Mouse (Mus musculus) cerebral cortex, adult 2 months (tissue): ENCODE measurements around the gene Efcab2.

ENCODE experiments used
- WGBS: fragments of 180-500 bp; shearing (Covaris S2); methylation state at CpG from one replicate; pipeline ENCODE4 v1.1.7; 2018; 5-methylcytosine and 5-hydroxymethylcytosine counted together

The Efcab2 gene

DNA sequence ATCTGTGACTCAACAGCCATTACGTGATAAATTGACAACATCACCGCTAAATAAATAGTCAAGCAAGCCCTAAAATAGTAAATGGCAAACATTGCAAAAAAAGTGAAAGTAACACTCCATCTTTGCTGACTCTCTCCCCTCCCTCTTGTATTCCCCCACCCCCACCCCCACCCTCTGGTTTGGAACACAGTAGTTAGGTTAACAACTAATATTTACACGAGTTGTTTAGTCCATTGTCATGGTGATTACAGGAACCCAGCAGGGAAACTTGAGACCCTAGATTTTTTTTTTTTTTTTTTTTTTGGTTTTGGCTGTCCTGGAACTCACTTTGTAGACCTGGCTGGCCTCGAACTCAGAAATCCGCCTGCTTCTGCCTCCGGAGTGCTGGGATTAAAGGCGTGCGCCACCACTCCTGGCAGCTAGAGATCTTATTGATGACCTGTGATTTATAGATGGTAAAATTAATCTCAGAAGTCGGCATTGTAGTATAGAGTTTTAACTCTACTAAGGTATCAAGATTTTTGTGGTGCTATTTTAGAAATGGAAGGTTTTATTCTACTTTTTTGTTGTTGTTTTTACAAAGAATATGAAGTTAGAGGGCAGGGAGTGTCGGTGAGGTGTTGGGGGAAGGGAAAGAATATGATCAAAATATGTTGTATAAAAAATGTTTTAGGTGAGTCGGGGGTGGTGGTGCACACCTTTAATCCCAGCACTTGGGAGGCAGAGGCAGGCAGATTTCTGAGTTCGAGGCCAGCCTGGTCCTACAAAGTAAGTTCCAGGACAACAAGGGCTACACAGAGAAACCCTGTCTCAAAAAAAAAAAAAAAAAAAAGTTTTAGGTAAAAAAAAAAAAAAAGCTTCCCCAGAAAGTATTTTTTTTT, 1.1 kb downstream of the Efcab2 start:
- 58% methylated on average over 12 of the region's 12 CpGs for WGBS

DNA sequence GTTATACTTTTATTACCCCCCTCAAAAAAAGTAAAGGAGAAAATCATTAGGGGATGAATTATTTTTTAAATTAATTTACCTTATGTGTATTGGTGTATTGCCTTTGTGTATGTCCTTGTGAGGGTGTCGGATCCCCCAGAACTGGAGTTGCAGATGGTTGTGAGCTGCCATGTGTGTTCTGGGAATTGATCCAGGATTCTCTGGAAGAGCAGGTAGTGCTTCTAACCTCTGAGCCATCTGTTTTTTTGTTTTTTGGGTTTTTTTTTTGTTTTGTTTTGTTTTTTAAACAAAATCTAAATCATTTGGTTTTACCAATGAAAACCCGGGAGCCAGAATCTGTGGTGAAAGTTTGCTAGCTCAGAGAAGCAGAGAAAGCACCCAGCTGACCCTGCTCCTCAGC, 1.8 kb downstream of the Efcab2 start:
- WGBS: 54% methylated on average over 2 of the region's 2 CpGs

DNA sequence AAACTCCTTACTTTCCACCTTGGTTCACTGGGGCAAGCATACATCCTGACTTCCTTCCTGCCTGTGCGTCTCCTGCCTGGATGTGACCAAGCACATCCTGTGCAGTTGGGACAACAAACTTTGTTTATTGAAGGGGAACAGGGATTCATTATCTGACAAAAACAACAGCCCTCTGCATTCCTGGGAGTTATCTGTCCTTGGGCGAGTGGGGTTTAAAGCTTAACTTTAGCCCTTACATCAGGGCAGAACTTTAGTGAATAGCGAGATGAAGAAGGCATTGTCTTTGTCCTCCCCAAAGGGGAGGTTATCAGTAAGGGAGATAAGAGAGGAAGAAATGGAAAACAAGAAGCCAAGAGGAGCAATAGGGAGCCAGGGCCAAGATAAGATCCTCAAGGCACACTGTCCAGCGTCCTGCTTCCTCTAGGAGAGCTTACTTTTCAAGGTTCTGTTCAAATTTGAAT, 3.0 kb downstream of the Efcab2 start:
- 78% methylated on average over 4 of the region's 4 CpGs for WGBS

DNA sequence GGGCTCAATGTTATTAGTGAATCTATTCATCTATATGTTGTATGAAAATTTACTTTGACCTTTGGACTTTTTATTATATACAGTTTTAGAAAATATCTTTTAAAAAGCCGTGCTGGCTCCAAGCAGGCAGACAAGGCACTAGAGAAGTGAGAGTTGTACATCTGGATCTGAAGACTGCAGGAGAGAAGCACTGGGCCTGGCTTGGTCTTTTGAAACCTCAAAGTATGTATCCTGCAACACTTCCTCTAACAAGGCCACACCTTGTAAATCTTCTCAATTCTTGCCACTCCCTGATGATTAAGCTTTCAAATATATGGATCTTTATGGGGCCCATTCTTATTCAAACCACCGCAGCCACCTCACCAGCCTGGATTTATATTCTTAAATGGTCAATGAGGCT, 7.5 kb downstream of the Efcab2 start:
- WGBS: 96% methylated on average over 2 of the region's 2 CpGs

DNA sequence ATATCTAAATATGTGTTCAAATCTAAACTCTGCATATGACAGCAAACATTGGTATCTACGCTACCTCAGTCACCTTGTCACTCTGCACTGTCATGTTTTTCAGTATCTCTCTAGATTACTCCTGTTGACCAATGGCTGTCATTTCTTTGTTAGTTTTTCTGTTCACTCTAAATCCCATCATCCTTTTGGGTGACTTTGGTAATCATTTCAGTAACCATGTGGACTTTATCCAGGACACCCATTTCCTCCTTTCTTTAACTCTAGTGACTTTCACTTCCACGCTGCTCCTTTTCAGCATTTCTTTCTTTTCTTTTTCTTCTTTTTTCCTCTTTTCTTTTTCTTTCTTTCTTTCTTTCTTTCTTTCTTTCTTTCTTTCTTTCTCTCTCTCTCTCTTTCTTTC, 13.7 kb downstream of the Efcab2 start:
- 96% methylated on average over 2 of the region's 2 CpGs for WGBS

DNA sequence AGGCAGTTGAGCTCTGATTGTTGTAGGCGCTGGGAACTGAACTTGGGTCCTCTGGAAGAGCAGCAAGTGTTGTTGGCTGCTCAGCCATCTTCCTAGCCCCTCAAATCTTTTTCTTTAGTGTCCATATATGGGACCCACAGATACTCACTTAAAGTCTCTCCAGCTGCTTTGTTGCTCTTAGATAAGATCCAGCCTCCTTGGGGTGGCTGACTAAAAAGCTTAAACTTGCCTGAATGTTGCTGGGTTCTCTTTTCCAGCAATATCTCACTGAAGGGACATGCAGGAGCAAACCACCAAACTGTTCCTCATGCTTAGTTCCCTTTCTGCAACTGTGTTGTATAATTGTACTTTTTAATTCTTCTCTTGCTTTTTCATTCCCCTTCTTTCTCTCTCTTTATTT, 17.8 kb downstream of the Efcab2 start:
- WGBS: 96% methylated on average over 1 of the region's 1 CpGs

DNA sequence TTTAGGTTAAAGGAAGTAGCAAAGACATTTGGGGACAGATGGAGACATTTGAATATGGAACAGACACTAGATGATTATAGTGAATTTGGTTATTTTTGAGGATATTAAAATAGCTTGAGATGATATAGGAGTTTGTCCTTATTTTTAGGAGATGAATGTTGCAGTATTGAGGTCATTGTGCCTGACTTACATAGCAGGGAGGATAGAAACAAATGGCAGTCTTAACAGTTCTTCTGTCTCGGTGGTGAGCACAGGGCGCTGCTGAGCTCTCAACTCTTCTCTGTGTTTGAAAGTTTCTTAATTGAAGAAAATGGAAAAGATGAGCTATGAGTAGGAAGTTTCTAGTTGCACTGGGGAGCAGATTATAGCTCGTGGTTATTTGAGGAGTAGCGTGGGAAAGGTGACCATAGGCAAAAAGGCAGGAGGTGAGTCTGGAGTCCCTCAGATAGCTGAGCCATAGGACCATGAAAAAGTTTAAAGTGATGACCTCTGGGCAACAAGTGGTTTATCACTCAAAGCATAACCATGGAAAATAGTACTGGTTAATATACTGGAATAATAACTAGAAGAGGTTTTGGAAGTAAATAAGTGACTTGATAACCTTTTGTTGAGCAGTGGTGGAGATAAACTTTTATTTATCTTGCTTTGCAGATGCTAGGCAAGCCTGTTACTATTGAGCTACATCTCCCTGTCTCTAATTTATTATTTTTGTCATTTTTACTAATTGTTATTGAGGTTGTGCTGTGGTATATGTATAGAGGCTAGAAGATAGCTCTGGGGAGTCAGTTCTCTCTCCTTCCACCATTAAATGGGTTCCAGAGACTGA, 25.9 kb downstream of the Efcab2 start:
- WGBS: 51% methylated on average over 4 of the region's 4 CpGs

DNA sequence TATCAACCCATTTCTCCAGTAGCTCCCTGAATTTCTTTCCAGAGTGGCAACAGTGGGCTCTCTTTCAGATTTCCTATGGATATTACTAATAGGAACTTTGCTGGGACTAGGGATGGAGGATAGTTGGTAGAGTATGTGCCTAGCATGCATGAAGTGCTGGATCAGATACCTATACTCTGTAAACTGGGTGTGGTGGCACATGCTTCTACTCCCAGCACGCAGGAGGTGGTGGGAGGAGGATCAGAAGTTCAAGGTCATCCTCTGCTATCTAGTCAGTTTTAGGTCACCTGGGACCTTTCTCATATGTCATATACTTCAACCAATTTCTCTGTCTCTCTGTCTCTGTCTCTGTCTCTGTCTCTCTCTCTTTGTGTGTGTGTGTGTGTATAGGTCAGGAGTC, 27.7 kb downstream of the Efcab2 start:
- 93% methylated on average over 1 of the region's 1 CpGs for WGBS

DNA sequence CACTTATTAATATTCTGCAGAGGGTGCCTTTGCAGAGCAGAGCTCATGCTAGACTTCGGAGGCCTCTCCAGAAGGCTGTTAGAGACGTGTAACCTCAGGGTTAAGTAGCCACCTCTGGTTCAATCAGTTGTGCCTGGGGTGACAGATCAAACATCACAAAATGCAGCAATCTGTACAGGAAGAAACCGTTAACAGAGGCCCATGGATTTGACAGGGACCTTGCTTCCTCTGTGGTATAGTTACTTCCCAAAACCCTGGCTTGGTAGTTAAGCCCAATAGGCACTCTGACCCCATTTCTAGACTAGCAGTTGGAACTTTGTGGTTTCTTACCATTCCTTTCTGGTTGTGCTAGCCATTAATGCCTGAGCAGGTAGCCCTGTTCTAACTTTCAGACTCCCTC, 38.5 kb downstream of the Efcab2 start:
- 71% methylated on average over 3 of the region's 3 CpGs for WGBS

DNA sequence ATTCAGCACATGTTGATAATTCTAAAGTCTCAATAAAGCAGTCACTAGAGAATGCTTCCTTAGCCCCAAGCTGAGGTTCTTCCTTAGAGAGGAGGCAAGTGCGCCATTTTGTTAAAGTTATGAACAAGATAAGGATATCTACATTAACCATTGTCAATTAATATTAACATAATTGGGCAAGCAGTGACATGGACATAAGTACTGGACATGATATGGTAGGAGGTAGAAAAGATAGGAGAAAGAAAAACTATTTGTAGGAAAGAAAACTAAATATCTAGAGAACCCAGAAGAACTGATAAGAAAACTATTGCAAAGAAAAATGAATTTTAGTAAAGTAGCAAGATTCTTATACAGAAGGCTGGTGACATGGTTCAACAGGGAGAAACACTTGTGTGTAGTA, 41.2 kb downstream of the Efcab2 start:
- 97% methylated on average over 1 of the region's 1 CpGs for WGBS

DNA sequence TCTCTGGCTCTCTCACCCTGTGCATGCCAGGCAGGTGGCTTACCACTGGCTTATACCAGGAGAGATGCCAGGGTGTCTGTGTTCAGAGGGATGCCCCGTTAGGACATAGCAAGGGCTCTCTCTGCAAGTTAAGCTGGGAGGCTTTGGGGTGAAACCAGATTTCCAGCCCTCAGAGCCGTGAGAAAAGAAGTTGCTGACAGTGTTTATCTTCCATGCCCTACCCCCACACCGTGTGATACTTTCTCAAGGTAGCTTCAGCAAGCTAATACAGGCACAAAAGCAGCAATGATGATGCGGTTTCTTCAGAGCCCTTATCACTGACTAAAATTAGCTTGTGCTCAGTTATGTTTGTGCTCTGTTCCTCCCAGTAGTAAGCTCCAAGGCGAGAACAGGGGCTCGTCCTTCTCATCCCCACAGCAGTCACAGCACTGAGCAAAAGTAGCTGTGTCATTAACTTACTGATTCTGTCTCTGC, 42.4 kb downstream of the Efcab2 start:
- 51% methylated on average over 6 of the region's 6 CpGs for WGBS

DNA sequence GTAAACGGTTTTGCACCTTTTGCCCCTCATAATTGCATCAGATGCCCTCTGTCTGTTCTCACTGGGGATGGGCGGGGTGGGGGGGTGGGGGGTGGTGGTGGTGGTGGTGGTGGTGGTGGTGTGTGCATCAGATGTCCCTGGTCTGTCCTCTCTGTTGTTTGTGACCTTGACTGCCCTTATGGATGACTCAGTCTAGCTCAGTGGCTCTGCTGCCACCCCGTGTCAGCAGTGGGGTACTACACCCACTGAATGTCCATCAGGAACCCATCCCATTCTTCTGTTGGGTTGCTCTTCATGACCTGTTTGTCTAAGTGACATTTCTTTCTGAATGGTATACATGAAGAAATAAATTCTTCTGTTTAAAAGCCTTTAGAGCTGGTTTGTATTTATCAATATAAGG, 43.3 kb downstream of the Efcab2 start:
- WGBS: 18% methylated on average over 3 of the region's 3 CpGs

DNA sequence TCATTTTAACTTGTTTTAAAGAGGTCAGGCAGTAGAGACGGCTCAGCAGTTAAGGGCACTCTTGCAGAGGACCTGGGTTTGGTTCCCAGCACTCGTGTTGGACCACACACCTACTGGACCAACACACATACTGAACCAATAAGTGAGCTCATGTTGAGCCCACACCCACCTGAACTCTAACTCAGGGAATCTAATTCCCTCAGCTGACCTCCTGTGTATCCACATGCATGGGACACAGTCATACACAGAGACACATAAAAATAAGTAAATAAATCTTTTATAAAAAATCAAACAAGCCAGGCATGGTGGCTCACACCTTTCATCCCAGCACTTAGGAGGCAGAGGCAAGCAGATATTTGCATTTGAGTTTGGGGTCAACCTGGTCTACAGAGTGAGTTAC, 44.0 kb downstream of the Efcab2 start:
- 84% methylated on average over 2 of the region's 2 CpGs for WGBS

DNA sequence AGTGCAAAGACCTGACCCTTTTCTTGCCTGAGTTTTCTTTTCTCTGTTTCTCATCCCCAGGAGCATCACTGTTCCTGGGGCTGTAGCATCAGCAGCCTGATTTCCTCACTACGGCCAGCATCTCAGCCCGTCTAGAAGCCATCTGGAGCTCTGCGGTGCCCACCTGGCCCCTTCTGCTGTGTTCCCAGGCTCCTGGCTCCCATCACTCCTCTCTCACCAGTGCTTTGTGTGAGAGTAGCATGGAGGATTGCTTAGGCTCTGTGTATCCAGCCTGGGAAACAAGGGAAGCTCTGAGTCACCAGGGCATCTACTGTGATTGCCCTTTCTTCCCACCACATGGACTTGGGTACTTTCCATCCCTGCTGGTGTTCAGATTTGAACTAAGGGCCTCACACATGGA, 48.2 kb downstream of the Efcab2 start:
- 82% methylated on average over 3 of the region's 3 CpGs for WGBS

DNA sequence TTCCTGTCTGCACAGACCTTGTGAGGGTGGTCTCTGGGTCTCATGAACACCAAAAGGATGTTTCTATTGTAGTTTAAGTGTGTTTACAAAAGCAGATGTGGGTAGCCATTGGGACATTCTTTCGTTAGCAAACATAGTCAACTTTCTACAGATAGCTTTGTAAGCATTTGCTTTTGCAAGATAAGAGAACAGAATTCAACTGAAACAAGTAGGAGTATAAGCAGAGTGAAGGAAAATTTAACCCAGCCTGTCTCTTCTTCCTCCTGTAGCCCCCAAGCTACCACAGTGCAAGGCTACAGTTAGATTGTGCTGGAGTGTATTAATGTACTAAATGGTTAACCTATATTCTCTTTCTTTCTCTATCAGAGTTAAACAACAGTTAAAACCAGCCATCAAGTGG, 49.2 kb downstream of the Efcab2 start:
- 88% methylated on average over 1 of the region's 1 CpGs for WGBS

DNA sequence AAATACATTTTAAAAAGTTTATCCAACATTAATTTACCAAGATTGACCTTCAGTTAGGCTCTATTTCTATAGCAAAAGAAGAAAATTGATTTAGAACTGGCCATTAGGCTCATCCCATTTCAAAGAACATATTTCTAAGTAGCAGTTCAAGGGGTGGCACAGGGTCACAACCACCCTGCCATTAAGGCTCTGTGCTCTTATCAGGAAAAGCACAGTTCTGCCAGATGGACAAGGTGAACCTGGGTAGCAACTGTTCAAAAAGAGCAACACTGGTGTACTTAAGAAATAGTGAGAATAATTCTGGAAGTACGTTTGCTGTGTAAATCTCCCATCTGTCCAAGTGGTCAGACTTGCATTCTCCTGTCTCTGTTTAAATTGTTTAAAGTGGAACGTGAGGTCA, 52.1 kb downstream of the Efcab2 start:
- 87% methylated on average over 2 of the region's 2 CpGs for WGBS

DNA sequence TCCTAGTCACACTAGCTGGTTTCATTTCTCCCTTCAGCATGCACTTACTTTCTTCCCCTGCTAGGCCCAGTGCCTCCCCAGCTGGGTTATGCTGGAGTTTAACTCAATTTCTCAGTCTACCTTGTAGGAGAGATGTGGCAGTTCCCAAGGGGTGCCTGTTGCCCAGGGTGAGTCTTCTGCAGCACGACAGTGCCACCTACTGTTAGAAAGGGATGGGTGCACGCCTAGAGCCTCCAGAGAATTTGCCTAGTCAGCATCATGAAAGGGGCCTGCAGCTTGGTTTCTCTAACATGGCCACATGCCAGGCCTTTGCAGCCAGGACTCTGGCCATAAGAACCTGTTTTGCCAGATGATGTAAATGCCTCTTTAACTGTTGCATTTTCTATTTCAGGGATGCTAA, 57.8 kb downstream of the Efcab2 start:
- WGBS: 0% methylated on average over 2 of the region's 2 CpGs

DNA sequence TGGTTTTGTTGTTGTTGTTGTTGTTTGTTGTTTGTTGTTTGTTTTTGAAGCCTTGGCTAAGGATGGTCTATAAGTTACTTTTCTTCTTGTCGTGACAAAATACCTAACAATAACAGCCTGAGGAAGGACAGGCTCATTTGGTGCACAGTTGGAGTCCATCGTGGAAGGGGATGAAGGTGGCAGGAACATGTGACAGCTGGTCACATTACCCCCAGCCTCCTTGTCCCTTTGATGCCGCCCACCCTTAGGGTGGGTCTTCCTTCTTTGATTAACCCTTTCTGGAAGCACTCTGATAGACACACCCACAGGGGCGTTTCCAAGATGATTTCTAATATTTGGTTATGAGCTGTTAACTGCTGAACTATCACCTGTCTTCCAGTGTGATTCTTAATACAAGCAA, 58.3 kb downstream of the Efcab2 start:
- WGBS: 53% methylated on average over 4 of the region's 4 CpGs

DNA sequence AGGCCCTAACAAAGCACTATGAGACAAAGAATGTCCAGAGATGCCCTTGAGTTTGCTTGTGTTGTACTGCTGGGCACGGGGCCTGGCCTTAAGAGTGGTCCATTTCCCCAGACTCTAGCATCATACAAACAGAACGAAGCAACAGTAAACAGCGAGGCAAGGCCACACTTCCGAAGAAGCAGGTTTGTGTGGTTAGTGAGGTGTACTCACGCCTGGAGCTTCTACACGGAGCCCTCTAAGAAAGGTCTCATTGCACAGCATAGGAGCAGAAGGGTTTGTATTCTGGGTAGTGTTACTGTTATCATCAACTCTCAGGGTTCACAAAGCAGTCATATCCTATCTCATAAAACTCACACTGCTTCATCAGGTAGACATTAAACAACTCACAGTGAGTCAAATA, 61.7 kb downstream of the Efcab2 start:
- 71% methylated on average over 6 of the region's 6 CpGs for WGBS

DNA sequence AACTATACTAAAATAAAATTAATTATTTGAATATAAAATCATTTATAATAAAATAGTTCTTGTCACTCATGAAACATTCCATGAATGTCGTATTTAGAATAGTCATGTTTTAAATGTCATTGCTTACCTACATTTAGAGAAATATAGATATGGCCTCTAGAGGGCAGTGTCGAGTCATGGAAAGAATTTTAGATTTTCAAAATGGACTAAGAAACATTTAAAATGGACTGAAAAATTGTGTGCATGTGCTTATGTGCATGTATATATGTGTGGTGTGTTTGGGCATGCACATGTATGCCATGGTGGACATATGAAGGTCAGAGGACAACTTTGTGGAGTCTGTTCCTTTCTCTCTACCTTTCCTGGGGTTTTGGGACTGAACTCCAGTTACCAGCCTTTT, 62.4 kb downstream of the Efcab2 start:
- 0% methylated on average over 2 of the region's 2 CpGs for WGBS

DNA sequence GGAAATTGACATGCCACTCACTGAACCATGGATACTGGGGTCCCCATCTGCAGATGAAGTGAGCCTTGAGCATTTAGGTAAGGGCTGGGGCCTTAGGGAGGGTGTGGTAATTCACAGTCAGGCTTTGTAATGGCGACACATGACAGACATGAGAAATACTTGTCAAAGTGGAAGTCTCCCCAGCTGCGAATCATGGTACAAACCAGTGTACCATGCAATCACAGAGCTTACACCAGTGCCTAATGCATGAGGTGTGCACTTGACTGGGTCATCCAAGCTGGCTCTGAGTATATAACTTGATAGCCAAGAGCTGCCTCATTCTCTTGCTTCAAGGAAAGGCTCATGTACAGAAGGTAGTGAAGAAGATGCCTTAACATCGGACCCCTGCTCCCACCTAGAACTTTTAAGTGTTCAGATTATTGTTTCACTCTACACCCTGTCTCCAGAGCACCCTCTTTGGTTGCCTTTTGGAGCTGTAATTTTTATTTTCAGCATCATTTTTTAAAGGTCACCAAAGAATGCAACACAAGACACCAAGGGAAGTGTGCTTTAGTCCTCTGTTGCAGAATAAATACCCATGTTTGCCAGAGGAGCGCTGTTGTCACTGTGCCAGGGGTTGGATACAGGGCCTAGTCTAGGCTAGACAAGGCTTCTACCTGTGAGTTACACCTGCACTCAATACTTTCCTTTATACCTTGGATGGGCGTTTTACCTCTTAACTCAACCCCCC, 79.4 kb downstream of the Efcab2 start:
- 92% methylated on average over 5 of the region's 5 CpGs for WGBS

DNA sequence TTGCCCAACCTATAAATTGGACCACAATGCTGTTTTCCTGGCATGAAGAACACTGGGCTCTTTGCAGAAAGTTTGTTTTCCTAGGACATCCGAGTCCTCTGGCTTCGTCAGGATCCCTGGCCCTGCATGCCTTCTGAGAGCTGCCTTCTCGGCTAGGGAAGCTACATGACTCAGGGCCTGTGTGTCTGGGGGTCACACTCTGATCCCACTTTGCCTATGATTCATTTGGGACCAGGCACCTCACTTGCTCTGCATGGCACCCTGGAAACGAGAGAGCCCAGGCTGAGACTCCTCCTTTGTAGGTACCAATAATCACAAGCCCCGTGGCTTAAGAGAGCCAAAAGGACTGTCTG, 80.0 kb downstream of the Efcab2 start:
- 64% methylated on average over 5 of the region's 5 CpGs for WGBS
